Mouse (Mus musculus): ENCODE data around the gene Obsl1.

The Obsl1 gene

DNA sequence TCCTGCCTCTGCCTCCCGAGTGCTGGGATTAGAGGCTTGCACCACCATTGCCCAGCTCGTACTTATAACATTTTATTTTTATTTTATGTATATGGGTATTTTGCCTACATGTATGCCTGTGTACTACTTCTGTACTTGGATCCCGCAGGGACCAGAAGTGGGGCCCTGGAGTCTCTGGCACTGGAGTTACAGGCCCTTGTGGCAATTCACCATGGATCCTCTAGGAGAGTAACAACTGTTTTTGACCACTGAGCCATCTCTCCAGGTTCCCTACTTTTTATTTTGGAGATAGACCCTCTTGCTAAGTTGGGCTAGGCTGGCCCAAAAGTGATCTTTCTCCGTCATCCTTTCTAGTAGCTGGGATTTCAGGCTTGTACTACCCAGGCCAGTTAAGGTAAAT lies 12.2 kb upstream of the Obsl1 start:
- no peak for DNase-seq (ENCODE audit: low read depth, low spot score)

- no peak for DNase-seq (ENCODE audit: low read depth, low spot score)
Measured at GRCm38 (mm10) chr1:75517984-75518383, 11.7 kb upstream of the Obsl1 start.

DNA sequence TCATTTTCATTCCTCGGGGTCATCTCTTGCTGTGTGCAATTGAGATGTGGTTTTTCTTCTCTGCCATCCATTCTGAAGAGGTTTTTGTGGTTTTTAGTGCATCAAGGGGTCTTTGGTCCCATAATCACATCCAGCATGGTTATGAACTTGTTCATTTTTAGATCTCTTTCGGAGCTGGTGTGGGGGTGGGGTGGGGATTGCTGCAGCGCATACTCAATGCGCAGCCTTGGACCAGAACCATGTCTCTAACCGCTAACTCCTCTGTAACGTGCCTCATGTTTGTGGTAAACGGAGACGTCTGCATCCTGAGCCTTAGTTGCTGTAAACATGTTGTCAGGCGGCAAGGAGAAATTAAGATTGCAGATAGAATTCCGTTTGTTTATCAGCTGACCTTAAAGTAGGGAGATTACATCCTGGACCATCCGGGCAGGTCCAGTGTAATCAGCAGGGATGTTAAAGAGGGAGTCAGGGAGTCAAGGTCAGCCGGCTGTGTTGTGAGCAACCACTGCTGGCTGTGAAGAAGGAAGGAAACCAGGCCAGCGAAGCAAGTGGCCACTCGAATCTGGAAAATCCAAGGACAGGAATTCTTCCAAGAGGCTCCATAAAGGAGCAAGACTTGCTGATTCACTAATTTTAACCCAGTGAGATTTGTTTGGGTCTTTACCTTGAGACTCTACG lies 10.6 kb upstream of the Obsl1 start:
- no peak for DNase-seq (ENCODE audit: low read depth, low spot score)

- DNase-seq (ENCODE audit: low read depth, low spot score) = no peak
Measured at GRCm38 (mm10) chr1:75512550-75512949, 6.3 kb upstream of the Obsl1 start.

GRCm38 (mm10) chr1:75511437-75512210 lies 5.4 kb upstream of the Obsl1 start:
- DNase-seq (ENCODE audit: low read depth, low spot score) = no peak

- DNase-seq (ENCODE audit: low read depth, low spot score) = no peak
Measured at GRCm38 (mm10) chr1:75510154-75510553, 3.9 kb upstream of the Obsl1 start.

DNA sequence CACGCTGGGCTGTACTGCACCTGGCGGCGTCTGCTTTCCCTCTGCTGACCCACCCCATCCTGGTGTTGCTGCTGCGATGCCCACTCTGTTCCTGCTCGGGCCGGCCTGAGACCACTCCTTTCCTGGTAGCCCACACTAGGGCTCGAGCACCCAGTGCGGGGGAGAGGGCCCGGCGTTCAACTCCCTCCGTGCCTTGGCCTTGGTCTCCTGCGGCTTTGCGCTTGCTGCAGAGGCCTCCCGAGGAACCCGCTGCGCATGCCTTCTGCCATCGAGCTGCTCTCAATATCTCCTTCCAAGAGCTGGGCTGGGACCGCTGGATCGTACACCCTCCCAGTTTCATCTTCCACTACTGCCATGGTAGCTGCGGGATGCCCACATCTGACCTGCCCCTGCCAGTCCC lies 3.3 kb upstream of the Obsl1 start:
- no peak for DNase-seq (ENCODE audit: low read depth, low spot score)

- DNase-seq (ENCODE audit: low read depth, low spot score) = no peak
Measured at GRCm38 (mm10) chr1:75507006-75507405, 754 bp upstream of the Obsl1 start, which contains the start of gene Inha. Gene Inha, plus strand, starts transcription at chr1:75507077.

GRCm38 (mm10) chr1:75505159-75505955 lies 895 bp downstream of the Obsl1 start:
- no peak for DNase-seq (ENCODE audit: low read depth, low spot score)

- no peak for DNase-seq (ENCODE audit: low read depth, low spot score)
Measured at GRCm38 (mm10) chr1:75504256-75505045, 1.8 kb downstream of the Obsl1 start.

DNA sequence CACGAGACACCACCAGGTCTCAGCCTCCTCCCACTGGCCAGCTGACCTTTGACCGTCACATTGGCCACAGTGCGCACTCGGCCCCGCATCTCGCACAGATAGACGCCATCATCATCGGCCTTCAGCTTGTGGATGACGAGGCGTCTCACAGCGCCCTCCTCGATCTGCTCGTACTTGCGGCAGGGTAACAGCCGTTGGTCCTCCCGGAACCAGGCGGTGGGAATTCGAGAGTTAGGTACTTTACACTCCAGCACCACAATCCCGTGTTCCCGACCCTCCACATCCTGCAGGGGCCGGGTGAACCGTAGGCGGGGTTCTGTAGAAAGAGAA lies 2.6 kb downstream of the Obsl1 start:
- DNase-seq (ENCODE audit: low read depth, low spot score) = no peak

- DNase-seq (ENCODE audit: low read depth, low spot score) = no peak
Measured at GRCm38 (mm10) chr1:75502945-75503650, 3.2 kb downstream of the Obsl1 start.

GRCm38 (mm10) chr1:75501905-75502304 lies 4.3 kb downstream of the Obsl1 start:
- DNase-seq (ENCODE audit: low read depth, low spot score) = no peak

DNA sequence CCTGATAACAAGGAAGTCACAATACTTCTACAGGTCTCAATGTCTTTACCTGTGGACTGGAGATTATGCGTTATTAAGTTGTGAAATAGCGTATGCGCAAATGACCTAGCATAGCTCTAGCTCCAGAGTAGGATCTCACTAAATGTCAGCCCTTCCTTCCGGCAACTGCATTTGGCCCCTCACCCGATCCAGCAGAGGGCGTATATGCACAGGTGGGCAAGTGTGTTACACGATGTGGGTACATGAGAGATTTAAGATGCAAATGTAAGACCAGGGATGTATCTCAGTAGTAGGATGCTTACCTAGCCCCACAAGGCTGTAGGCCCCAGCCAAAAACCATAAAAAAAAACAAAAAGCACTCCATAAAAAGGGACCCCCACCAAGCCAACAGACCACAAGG lies 6.8 kb downstream of the Obsl1 start:
- no peak for DNase-seq (ENCODE audit: low read depth, low spot score)

GRCm38 (mm10) chr1:75498897-75499296 lies 7.4 kb downstream of the Obsl1 start:
- DNase-seq (ENCODE audit: low read depth, low spot score) = no peak

GRCm38 (mm10) chr1:75494878-75495548 lies 11.2 kb downstream of the Obsl1 start:
- no peak for DNase-seq (ENCODE audit: low read depth, low spot score)

DNA sequence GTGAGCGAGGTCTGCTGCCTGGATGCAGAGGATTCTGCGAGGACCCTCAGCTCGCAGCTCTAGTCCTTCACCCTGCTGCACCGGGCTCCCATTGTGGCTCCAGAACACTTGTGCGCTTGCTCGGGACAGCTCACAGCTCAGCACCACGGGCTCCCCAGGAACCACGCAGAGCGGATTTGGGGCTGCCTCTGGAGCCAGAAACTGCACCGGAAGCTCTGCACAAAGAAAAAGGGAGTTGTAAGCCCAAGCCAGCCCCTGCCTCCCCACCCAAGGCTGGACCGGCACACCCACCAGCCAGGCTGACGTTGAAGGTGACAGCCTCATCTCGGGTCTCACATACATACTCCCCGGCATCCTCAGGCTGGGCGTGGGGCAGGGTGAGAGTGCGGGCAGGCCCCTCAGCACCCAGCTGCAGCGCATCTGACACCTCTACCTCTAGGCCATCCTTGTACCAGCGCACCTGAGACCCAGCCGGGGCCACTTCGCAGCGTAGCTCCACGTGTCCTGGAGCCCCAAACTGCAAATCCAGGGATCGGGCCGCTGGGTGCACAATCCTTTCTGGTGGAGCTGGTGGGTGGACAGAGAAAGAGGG lies 13.6 kb downstream of the Obsl1 start:
- DNase-seq (ENCODE audit: low read depth, low spot score) = no peak

DNA sequence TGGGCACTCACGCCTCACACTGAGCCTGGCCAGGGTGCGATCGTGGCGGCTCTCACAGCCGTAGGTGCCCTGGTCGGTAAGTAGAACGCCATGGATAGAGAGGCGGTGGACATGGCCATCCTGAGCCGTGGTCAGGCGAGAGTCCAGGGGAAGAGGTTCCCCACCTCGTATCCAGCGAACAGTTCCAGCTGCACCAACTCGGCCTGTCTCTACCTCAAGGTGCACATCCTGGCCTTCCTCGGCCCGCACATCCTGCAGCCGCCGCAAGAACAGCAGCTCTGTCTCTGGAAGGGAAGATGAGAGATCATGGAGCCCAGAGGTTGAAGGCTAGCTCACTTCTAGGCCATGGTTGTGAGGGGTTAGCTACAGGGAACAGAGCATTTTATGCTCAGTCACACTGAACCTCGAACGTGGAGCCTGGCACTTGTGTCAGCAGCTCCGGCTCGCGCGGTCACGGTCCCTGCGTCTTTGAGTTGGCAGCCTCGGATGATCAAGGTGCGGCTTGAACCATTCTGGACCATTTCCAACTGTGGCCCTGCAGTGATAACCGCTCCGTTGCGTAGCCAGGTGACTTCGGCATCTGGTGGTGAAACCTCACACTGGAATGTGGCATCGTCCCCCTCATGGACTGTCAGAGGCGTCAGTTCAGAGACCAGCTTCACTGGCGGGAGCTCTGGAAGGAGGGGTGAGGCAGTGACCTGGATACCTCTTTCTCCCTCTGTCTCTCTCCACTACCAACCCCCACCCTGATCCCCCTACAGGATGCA lies 15.3 kb downstream of the Obsl1 start:
- DNase-seq (ENCODE audit: low read depth, low spot score) = no peak

DNA sequence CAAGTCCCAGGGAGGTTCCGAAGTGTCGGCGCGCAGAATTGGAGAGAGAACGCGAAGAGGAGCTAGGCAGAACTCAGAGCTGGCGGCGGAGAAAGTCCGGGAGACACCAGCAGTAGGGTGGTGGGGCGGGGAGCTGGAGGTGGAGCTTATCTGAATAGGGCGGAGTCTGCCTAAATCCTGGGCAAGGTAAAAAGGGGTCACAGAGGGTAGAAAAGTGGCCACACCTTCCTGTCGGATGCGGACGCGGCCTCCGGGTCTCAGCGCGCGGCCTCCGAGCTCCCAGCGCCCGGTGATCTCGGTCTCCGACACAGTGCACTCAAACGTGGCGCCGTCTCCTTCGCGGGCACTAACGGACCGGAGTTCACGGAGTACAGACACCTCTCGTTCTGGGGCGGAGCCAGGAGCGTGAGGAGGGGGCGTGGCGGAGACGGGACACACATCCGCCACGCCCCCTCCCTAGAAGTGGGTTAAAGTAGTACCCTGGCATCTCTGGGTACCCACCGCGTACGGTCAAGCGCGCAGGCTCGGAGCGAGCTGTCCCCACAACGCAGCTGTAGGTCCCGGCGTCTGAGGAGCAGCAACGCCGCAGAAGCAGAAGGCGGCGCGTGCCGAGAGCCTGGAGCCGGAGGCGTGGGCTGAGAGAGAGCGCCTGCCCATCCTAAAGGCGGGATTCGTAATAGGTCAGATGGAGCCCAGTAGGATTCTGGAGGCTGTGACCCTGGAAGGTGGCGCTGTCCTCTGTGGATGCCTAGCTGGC lies 18.7 kb downstream of the Obsl1 start:
- DNase-seq (ENCODE audit: low read depth, low spot score) = no peak

Data from WW6 (cell line).